Mouse (Mus musculus) brain, embryonic 14.5 days (tissue): ENCODE measurements around the gene Prrc2c.
"Not testable (repeated sequence)": the region's sequence is repeated elsewhere in the genome, so short reads cannot be mapped to it uniquely, and the experiment has no call there.

Experiments
- CTCF ChIP-seq: fragments of 200-500 bp; IDR thresholded peaks from 2 replicates; pipeline ENCODE4 v1.5.1; 2012; ENCODE audit warnings: inconsistent platforms, mild to moderate bottlenecking, moderate library complexity, borderline replicate concordance; ENCODE audit not compliant: insufficient read depth, insufficient read length; ENCODE audit errors: extremely low read depth
- POLR2A ChIP-seq: fragments of 200-500 bp; IDR thresholded peaks from 2 replicates; pipeline ENCODE4 v1.6.1; 2012; ENCODE audit warnings: mild to moderate bottlenecking, inconsistent platforms, borderline replicate concordance; ENCODE audit not compliant: poor library complexity, insufficient read depth, insufficient read length, severe bottlenecking; ENCODE audit errors: extremely low read depth

DNA sequence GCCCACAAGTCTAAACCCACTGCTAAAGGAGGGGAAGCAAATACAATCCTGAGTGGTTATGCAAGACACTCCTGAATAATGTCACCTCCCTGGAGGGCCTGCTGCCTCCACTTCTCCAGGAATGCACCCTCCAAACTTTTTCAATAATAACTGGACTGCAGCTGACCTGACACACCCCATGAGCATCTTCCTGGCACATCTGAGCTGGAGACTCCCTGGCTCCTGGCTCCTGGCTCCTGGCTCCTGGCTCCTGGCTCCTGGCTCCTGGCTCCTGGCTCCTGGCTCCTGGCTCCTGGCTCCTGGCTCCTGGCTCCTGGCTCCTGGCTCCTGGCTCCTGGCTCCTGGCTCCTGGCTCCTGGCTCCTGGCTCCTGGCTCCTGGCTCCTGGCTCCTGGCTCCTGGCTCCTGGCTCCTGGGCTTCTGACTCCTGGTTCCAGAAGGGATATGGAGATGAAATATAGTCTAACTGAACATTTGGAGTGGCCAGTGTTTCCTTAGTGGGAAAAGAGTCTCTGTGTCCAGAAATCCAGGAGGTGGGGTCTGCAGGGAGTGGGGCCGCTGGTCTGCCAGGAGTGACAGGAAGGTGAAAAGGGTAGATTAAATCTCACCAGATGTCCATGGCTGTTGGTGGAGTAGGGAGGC, 104.9 kb downstream of the Prrc2c start:
- not testable (repeated sequence) for TF ChIP-seq POLR2A, CTCF
